Mouse (Mus musculus) brain, adult 2 months (tissue): ENCODE results near the gene Litaf.

ENCODE experiments used
- DNase-seq: peaks from one replicate; pipeline ENCODE4 v3.0.0; 2011; ENCODE audit warnings: low read depth, low spot score

The Litaf gene

GRCm38 (mm10) chr16:10911061-10911460 is 154.9 kb downstream of the Litaf start:
- DNase-seq, result no peak

GRCm38 (mm10) chr16:10910541-10910940 is 155.4 kb downstream of the Litaf start:
- no peak for DNase-seq
